Mouse (Mus musculus) spleen, adult 2 months (tissue): ENCODE results near the gene Gm47283.

Experiments used
- CTCF ChIP-seq: fragments of 200-500 bp; IDR thresholded peaks from 2 replicates; pipeline ENCODE4 v1.5.1; 2011; ENCODE audit warnings: mild to moderate bottlenecking, inconsistent platforms; ENCODE audit not compliant: insufficient read depth, insufficient read length, insufficient replicate concordance; ENCODE audit errors: extremely low read depth
- POLR2A ChIP-seq: fragments of 200-500 bp; IDR thresholded peaks from 2 replicates; pipeline ENCODE4 v1.6.1; 2011; ENCODE audit warnings: low read depth, low read length, inconsistent platforms

DNA sequence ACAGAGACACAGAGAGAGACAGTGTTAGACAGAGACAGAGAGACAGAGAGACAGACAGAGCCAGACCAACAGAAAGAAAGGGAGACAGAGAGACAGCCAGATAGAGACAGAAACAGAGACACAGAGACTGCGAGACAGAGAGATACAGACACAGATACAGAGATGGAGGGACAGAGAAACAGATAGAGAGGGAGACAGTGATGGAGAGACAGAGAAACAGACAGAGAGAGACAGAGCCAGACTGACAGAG lies 46.2 kb upstream of the Gm47283 start:
- TF ChIP-seq POLR2A (no peak), CTCF (no peak)
